ENCODE assay signal across 7 mouse cellular contexts in genomic region chr10:75559041-75559675, GRCm38 (mm10). TPM values are rescaled to one million over a fixed set of nuclear protein-coding genes. Genes with fewer than 3 reads are reported as not detected.
A peak's percentile ranks its signal among the peaks of the same experiment; 100 is the strongest.
DNase-seq lines count a peak whose midpoint lies in the region; ATAC-seq and TF ChIP-seq lines count a peak whose summit lies in the region.

No protein-coding gene starts in this region.

- H3K4me1 ChIP-seq in liver, embryonic 11.5 days (replicated peaks; ENCODE audit: control insufficient read depth, insufficient read depth, low read length) = peaks cover 13% of the 10 kb centered on the region; the same call in 1 of the 2 replicates
- H3K4me1 ChIP-seq in embryonic fibroblast, embryonic 13.5 days (ENCODE audit: control insufficient read depth, insufficient read depth, low read length) = no peaks in the 10 kb centered on the region
- peaks cover 21% of the 10 kb centered on the region for H3K4me1 ChIP-seq in intestine, embryonic 15.5 days (replicated peaks)
- H3K4me1 ChIP-seq in neural tube, embryonic 15.5 days = peaks cover 44% of the 10 kb centered on the region

- 8% methylated on average over 14 of the region's 14 CpGs for WGBS in liver, embryonic 11.5 days
- 9% methylated on average over 14 of the region's 14 CpGs for WGBS in intestine, embryonic 15.5 days
- 5% methylated on average over 14 of the region's 14 CpGs for WGBS in neural tube, embryonic 15.5 days

- TF ChIP-seq POLR2A in embryonic fibroblast, embryonic 13.5 days (IDR thresholded peaks at IDR 0.05; ENCODE audit: low read depth, low read length) = no peak

- H3K4me3 ChIP-seq in liver, embryonic 11.5 days (ENCODE audit: low read depth, low read length) = peak overlapping the region; percentile 56
- peak overlapping the region; percentile 7 for H3K4me3 ChIP-seq in embryonic fibroblast, embryonic 13.5 days (ENCODE audit: insufficient read depth, low read length)
- peak overlapping the region; percentile 64 for H3K4me3 ChIP-seq in intestine, embryonic 15.5 days (replicated peaks)
- H3K4me3 ChIP-seq in neural tube, embryonic 15.5 days (replicated peaks) = peak overlapping the region; percentile 74

- no peak for TF ChIP-seq CTCF in embryonic fibroblast, embryonic 13.5 days (IDR thresholded peaks at IDR 0.05; ENCODE audit: borderline replicate concordance, insufficient read depth, low read length)

- H3K4me2 ChIP-seq in liver, embryonic 11.5 days = peak overlapping the region; percentile 85
- H3K4me2 ChIP-seq in intestine, embryonic 15.5 days (replicated peaks) = peak overlapping the region; percentile 99
- H3K4me2 ChIP-seq in neural tube, embryonic 15.5 days = peak overlapping the region; percentile 82

- no peak overlapping the region for H3K27ac ChIP-seq in liver, embryonic 11.5 days (ENCODE audit: low read depth, low read length)
- H3K27ac ChIP-seq in embryonic fibroblast, embryonic 13.5 days (ENCODE audit: insufficient read depth, low read length) = no peak overlapping the region
- H3K27ac ChIP-seq in intestine, embryonic 15.5 days = no peak overlapping the region
- peak overlapping the region; percentile 96 for H3K27ac ChIP-seq in neural tube, embryonic 15.5 days (replicated peaks)

- peaks cover 45% of the 10 kb centered on the region for H3K27me3 ChIP-seq in liver, embryonic 11.5 days (replicated peaks; ENCODE audit: control insufficient read depth, insufficient read depth, low read length)
- H3K27me3 ChIP-seq in intestine, embryonic 15.5 days (replicated peaks) = peaks cover 29% of the 10 kb centered on the region
- peaks cover 8% of the 10 kb centered on the region; the same call in 1 of the 2 replicates for H3K27me3 ChIP-seq in neural tube, embryonic 15.5 days (replicated peaks)

- no peak overlapping the region; the same call in 1 of the 2 replicates for H3K9ac ChIP-seq in liver, embryonic 11.5 days (ENCODE audit: low read depth, low read length)
- no peak overlapping the region; the same call in 1 of the 2 replicates for H3K9ac ChIP-seq in intestine, embryonic 15.5 days
- peak overlapping the region; percentile 91 for H3K9ac ChIP-seq in neural tube, embryonic 15.5 days (replicated peaks)

- H3K36me3 ChIP-seq in liver, embryonic 11.5 days (ENCODE audit: control insufficient read depth, insufficient read depth, low read length) = no peaks in the 10 kb centered on the region
- H3K36me3 ChIP-seq in intestine, embryonic 15.5 days = no peaks in the 10 kb centered on the region
- peaks cover 22% of the 10 kb centered on the region for H3K36me3 ChIP-seq in neural tube, embryonic 15.5 days

- no peak for DNase-seq in liver, embryonic 11.5 days (ENCODE audit: low spot score)
- DNase-seq in liver = no peak
- DNase-seq in right cerebral cortex, adult 2 months (ENCODE audit: low spot score in 2 of 2) = no peak

- H3K9me3 ChIP-seq in liver, embryonic 11.5 days (ENCODE audit: control insufficient read depth, low read length) = no peaks in the 10 kb centered on the region
- H3K9me3 ChIP-seq in intestine, embryonic 15.5 days = no peaks in the 10 kb centered on the region
- H3K9me3 ChIP-seq in neural tube, embryonic 15.5 days (replicated peaks) = no peaks in the 10 kb centered on the region

- ATAC-seq in liver, embryonic 11.5 days (replicated peaks; ENCODE audit: low FRiP score) = no peak
- no peak for ATAC-seq in intestine, embryonic 15.5 days
- ATAC-seq in neural tube, embryonic 15.5 days (ENCODE audit: low FRiP score) = peak; percentile 22
- no peak for ATAC-seq in megakaryocyte progenitor cell, adult 5-6 weeks (replicated peaks; ENCODE audit: poor library complexity)

RNA-seq across cellular contexts. Expression of gene Lrrc75b, which starts 1.0 kb away (rescaled TPM):
- polyA plus RNA-seq in liver, embryonic 11.5 days (2014; fragmentation: Nextera tagmentation; extraction: Ambion mirVana) = 0.48 and 0.52 TPM in 2 replicates
- polyA plus RNA-seq in embryonic fibroblast, embryonic 13.5 days (2011; ENCODE audit: insufficient read length, low read depth, missing spikeins) = 1.2 and 3.2 TPM in 2 replicates
- polyA plus RNA-seq in intestine, embryonic 15.5 days (2015; fragmentation: Nextera tagmentation; extraction: Ambion mirVana) = 2.1 and 2.7 TPM in 2 replicates
- polyA plus RNA-seq in neural tube, embryonic 15.5 days (2015; fragmentation: Nextera tagmentation; extraction: Ambion mirVana) = 33.0 and 36.3 TPM in 2 replicates
- not detected in 2 replicates for total RNA-seq in megakaryocyte progenitor cell, adult 5-6 weeks (2015)
- total RNA-seq in megakaryocyte progenitor cell, adult 5-6 weeks (2017) = not detected in 2 replicates

RNA-seq across cellular contexts. Expression of gene Ggt1, which starts 2.2 kb away (rescaled TPM):
- 4.2 and 4.9 TPM in 2 replicates for polyA plus RNA-seq in liver, embryonic 11.5 days (2014; fragmentation: Nextera tagmentation; extraction: Ambion mirVana)
- not detected in 2 replicates for polyA plus RNA-seq in embryonic fibroblast, embryonic 13.5 days (2011; ENCODE audit: insufficient read length, low read depth, missing spikeins)
- polyA plus RNA-seq in intestine, embryonic 15.5 days (2015; fragmentation: Nextera tagmentation; extraction: Ambion mirVana) = 46.5 and 63.7 TPM in 2 replicates
- 1.3 and 2.0 TPM in 2 replicates for polyA plus RNA-seq in neural tube, embryonic 15.5 days (2015; fragmentation: Nextera tagmentation; extraction: Ambion mirVana)
- total RNA-seq in megakaryocyte progenitor cell, adult 5-6 weeks (2015) = not detected in 2 replicates
- not detected in 2 replicates for total RNA-seq in megakaryocyte progenitor cell, adult 5-6 weeks (2017)

RNA-seq across cellular contexts. Expression of gene Ggt5, which starts 30.0 kb away (rescaled TPM):
- 0.52 and 1.2 TPM in 2 replicates for polyA plus RNA-seq in liver, embryonic 11.5 days (2014; fragmentation: Nextera tagmentation; extraction: Ambion mirVana)
- 0.53 and 0.88 TPM in 2 replicates for polyA plus RNA-seq in embryonic fibroblast, embryonic 13.5 days (2011; ENCODE audit: insufficient read length, low read depth, missing spikeins)
- 7.5 and 7.9 TPM in 2 replicates for polyA plus RNA-seq in intestine, embryonic 15.5 days (2015; fragmentation: Nextera tagmentation; extraction: Ambion mirVana)
- polyA plus RNA-seq in neural tube, embryonic 15.5 days (2015; fragmentation: Nextera tagmentation; extraction: Ambion mirVana) = 2.2 and 4.8 TPM in 2 replicates
- total RNA-seq in megakaryocyte progenitor cell, adult 5-6 weeks (2015) = 0.29 and 1.4 TPM in 2 replicates
- 2.8 and 3.5 TPM in 2 replicates for total RNA-seq in megakaryocyte progenitor cell, adult 5-6 weeks (2017)

RNA-seq across cellular contexts. Expression of gene Gucd1, which starts 41.4 kb away (rescaled TPM):
- polyA plus RNA-seq in liver, embryonic 11.5 days (2014; fragmentation: Nextera tagmentation; extraction: Ambion mirVana) = 44.5 and 48.8 TPM in 2 replicates
- polyA plus RNA-seq in embryonic fibroblast, embryonic 13.5 days (2011; ENCODE audit: insufficient read length, low read depth, missing spikeins) = 16.1 and 18.1 TPM in 2 replicates
- polyA plus RNA-seq in intestine, embryonic 15.5 days (2015; fragmentation: Nextera tagmentation; extraction: Ambion mirVana) = 39.8 and 46.7 TPM in 2 replicates
- polyA plus RNA-seq in neural tube, embryonic 15.5 days (2015; fragmentation: Nextera tagmentation; extraction: Ambion mirVana) = 19.1 and 19.9 TPM in 2 replicates
- 7.3 and 9.7 TPM in 2 replicates for total RNA-seq in megakaryocyte progenitor cell, adult 5-6 weeks (2015)
- 11.2 and 14.9 TPM in 2 replicates for total RNA-seq in megakaryocyte progenitor cell, adult 5-6 weeks (2017)

RNA-seq across cellular contexts. Expression of gene Snrpd3, which starts 41.8 kb away (rescaled TPM):
- polyA plus RNA-seq in liver, embryonic 11.5 days (2014; fragmentation: Nextera tagmentation; extraction: Ambion mirVana) = 272 and 328 TPM in 2 replicates
- 277 and 317 TPM in 2 replicates for polyA plus RNA-seq in embryonic fibroblast, embryonic 13.5 days (2011; ENCODE audit: insufficient read length, low read depth, missing spikeins)
- polyA plus RNA-seq in intestine, embryonic 15.5 days (2015; fragmentation: Nextera tagmentation; extraction: Ambion mirVana) = 147 and 156 TPM in 2 replicates
- 136 and 143 TPM in 2 replicates for polyA plus RNA-seq in neural tube, embryonic 15.5 days (2015; fragmentation: Nextera tagmentation; extraction: Ambion mirVana)
- total RNA-seq in megakaryocyte progenitor cell, adult 5-6 weeks (2015) = 69.5 and 70.4 TPM in 2 replicates
- total RNA-seq in megakaryocyte progenitor cell, adult 5-6 weeks (2017) = 53.5 and 67.6 TPM in 2 replicates

Comparison
In these comparisons a context has a peak if more than half of its experiments do, and no peak if none do; other contexts are left out.
1. H3K4me3 ChIP-seq: peak in every context shown above with its lines; median percentile 74 in neural tube, embryonic 15.5 days; 64 in intestine, embryonic 15.5 days; 56 in liver, embryonic 11.5 days; 7 in embryonic fibroblast, embryonic 13.5 days.